Mouse (Mus musculus) thymus, postnatal 4 days (tissue): Measurements from ENCODE around the gene Erp29.

Experiments
- DNase-seq: peaks from one replicate; pipeline ENCODE4 v3.0.0; 2021

Erp29 gene

GRCm38 (mm10) chr5:121386120-121386909 lies 66.0 kb downstream of the Erp29 start:
- DNase-seq: no peak

- peak; percentile 91 for DNase-seq
These were observed 66.7 kb downstream of the Erp29 start, which contains the start of gene Trafd1 for GRCm38 (mm10) chr5:121385461-121386119. TSS of gene Trafd1 (minus strand) at chr5:121385632.

GRCm38 (mm10) chr5:121384757-121385460 lies 67.4 kb downstream of the Erp29 start:
- no peak for DNase-seq

GRCm38 (mm10) chr5:121383857-121384756 lies 68.2 kb downstream of the Erp29 start:
- DNase-seq: no peak

GRCm38 (mm10) chr5:121380692-121381091 lies 71.6 kb downstream of the Erp29 start:
- DNase-seq: peak; percentile 41

GRCm38 (mm10) chr5:121378678-121379256 lies 73.5 kb downstream of the Erp29 start:
- no peak for DNase-seq
